In genomic region chr7:46612421-46612937, GRCm38 (mm10) we compare ENCODE assay signal across 19 mouse cellular contexts. TPM values are rescaled to one million over a fixed set of nuclear protein-coding genes. Genes with fewer than 3 reads are reported as not detected.
A peak's percentile ranks its signal among the peaks of the same experiment; 100 is the strongest.
DNase-seq lines count a peak whose midpoint lies in the region; ATAC-seq and TF ChIP-seq lines count a peak whose summit lies in the region.
"Had no signal": no experiment of that assay in that cellular context is flagged by ENCODE, and none has a peak within 500 bp of the region (broad histone marks: within the 10 kb centered on the region; RNA-seq: fewer than 3 reads in every experiment).

No protein-coding gene starts in this region.

- H3K36me3 ChIP-seq in heart, embryonic 15.5 days: no peaks in the 10 kb centered on the region
- H3K36me3 ChIP-seq in midbrain, embryonic 11.5 days (ENCODE audit: control insufficient read depth, insufficient read depth, low read length): no peaks in the 10 kb centered on the region
- peaks cover 59% of the 10 kb centered on the region for H3K36me3 ChIP-seq in midbrain, postnatal 0 days (ENCODE audit: insufficient read depth, low read length)
- H3K36me3 ChIP-seq in stomach, postnatal 0 days (ENCODE audit: control insufficient read depth, insufficient read depth, low read length): peaks cover 5% of the 10 kb centered on the region
- H3K36me3 ChIP-seq: embryonic facial prominence, embryonic 15.5 days had no signal

- H3K4me1 ChIP-seq in heart, embryonic 15.5 days (replicated peaks): peaks cover 31% of the 10 kb centered on the region
- no peaks in the 10 kb centered on the region for H3K4me1 ChIP-seq in midbrain, embryonic 11.5 days (ENCODE audit: control insufficient read depth, insufficient read depth, low read length)
- no peaks in the 10 kb centered on the region; the same call in 1 of the 2 replicates for H3K4me1 ChIP-seq in midbrain, postnatal 0 days (ENCODE audit: insufficient read depth, low read length)
- no peaks in the 10 kb centered on the region for H3K4me1 ChIP-seq in stomach, postnatal 0 days (replicated peaks; ENCODE audit: control insufficient read depth, insufficient read depth)
- H3K4me1 ChIP-seq: hindbrain, embryonic 10.5 days had no signal

- no peaks in the 10 kb centered on the region for H3K9me3 ChIP-seq in heart, embryonic 15.5 days (replicated peaks)
- no peaks in the 10 kb centered on the region for H3K9me3 ChIP-seq in midbrain, embryonic 11.5 days (ENCODE audit: control insufficient read depth, low read length)
- H3K9me3 ChIP-seq in midbrain, postnatal 0 days (ENCODE audit: low read length): no peaks in the 10 kb centered on the region
- no peaks in the 10 kb centered on the region for H3K9me3 ChIP-seq in stomach, postnatal 0 days (ENCODE audit: control insufficient read depth, low read length)
- H3K9me3 ChIP-seq: embryonic facial prominence, embryonic 15.5 days; hindbrain, embryonic 10.5 days had no signal

- 71% methylated on average over 6 of the region's 6 CpGs for WGBS in heart, embryonic 15.5 days
- WGBS in midbrain, embryonic 11.5 days: 75% methylated on average over 6 of the region's 6 CpGs
- 80% methylated on average over 6 of the region's 6 CpGs for WGBS in midbrain, postnatal 0 days
- WGBS in stomach, postnatal 0 days: 74% methylated on average over 6 of the region's 6 CpGs

- H3K9ac ChIP-seq in heart, embryonic 15.5 days: no peak overlapping the region
- H3K9ac ChIP-seq in midbrain, embryonic 11.5 days (ENCODE audit: low read length): no peak overlapping the region
- H3K9ac ChIP-seq in midbrain, postnatal 0 days (replicated peaks; ENCODE audit: low read length, poor library complexity, severe bottlenecking): no peak overlapping the region
- no peak overlapping the region for H3K9ac ChIP-seq in stomach, postnatal 0 days (ENCODE audit: low read length)

- peak overlapping the region; percentile 45; the same call in 1 of the 2 replicates for H3K27ac ChIP-seq in heart, embryonic 15.5 days
- H3K27ac ChIP-seq in midbrain, embryonic 11.5 days (ENCODE audit: low read depth, low read length): no peak overlapping the region
- H3K27ac ChIP-seq in midbrain, postnatal 0 days (ENCODE audit: low read depth, low read length): no peak overlapping the region
- peak overlapping the region; percentile 25; the same call in 1 of the 2 replicates for H3K27ac ChIP-seq in stomach, postnatal 0 days (replicated peaks)
- H3K27ac ChIP-seq: embryonic facial prominence, embryonic 15.5 days; hindbrain, embryonic 10.5 days; left cerebral cortex, adult 2 months had no signal

- no peak for TF ChIP-seq EP300 in stomach, postnatal 0 days (optimal IDR thresholded peaks at IDR 0.05)

- no peak for TF ChIP-seq CTCF in midbrain, postnatal 0 days (IDR thresholded peaks at IDR 0.05)
- TF ChIP-seq CTCF in stomach, postnatal 0 days (IDR thresholded peaks at IDR 0.05; ENCODE audit: low read depth): no peak

- no peak overlapping the region for H3K4me3 ChIP-seq in heart, embryonic 15.5 days
- H3K4me3 ChIP-seq in midbrain, embryonic 11.5 days (ENCODE audit: low read depth, low read length): no peak overlapping the region
- no peak overlapping the region for H3K4me3 ChIP-seq in midbrain, postnatal 0 days (ENCODE audit: low read depth, low read length)
- H3K4me3 ChIP-seq in stomach, postnatal 0 days (ENCODE audit: low read depth, low read length): no peak overlapping the region
- H3K4me3 ChIP-seq: embryonic facial prominence, embryonic 15.5 days; hindbrain, embryonic 10.5 days; left cerebral cortex, adult 2 months had no signal

- no peak for ATAC-seq in heart, embryonic 15.5 days (replicated peaks; ENCODE audit: insufficient number of reproducible peaks, insufficient read depth, low FRiP score, low read depth)
- ATAC-seq in midbrain, embryonic 11.5 days (ENCODE audit: low FRiP score): no peak
- ATAC-seq in midbrain, postnatal 0 days (ENCODE audit: low FRiP score): no peak
- ATAC-seq in stomach, postnatal 0 days (ENCODE audit: low FRiP score, low TSS enrichment): no peak
- no peak for ATAC-seq in erythroblast, adult 5-6 weeks (replicated peaks; ENCODE audit: low FRiP score, poor library complexity, severe bottlenecking)
- ATAC-seq: midbrain, embryonic 16.5 days had no signal

- H3K4me2 ChIP-seq in heart, embryonic 15.5 days: no peak overlapping the region
- no peak overlapping the region for H3K4me2 ChIP-seq in midbrain, embryonic 11.5 days
- no peak overlapping the region for H3K4me2 ChIP-seq in midbrain, postnatal 0 days (ENCODE audit: low read depth, low read length, poor library complexity, severe bottlenecking)
- no peak overlapping the region for H3K4me2 ChIP-seq in stomach, postnatal 0 days (replicated peaks; ENCODE audit: low read depth)
- H3K4me2 ChIP-seq: embryonic facial prominence, embryonic 15.5 days; liver, embryonic 11.5 days had no signal

- H3K27me3 ChIP-seq in heart, embryonic 15.5 days: no peaks in the 10 kb centered on the region
- H3K27me3 ChIP-seq in midbrain, embryonic 11.5 days (ENCODE audit: control insufficient read depth, insufficient read depth, low read length): no peaks in the 10 kb centered on the region
- no peaks in the 10 kb centered on the region for H3K27me3 ChIP-seq in midbrain, postnatal 0 days (ENCODE audit: insufficient read depth, low read length)
- no peaks in the 10 kb centered on the region for H3K27me3 ChIP-seq in stomach, postnatal 0 days (ENCODE audit: control insufficient read depth, insufficient read depth, low read length)
- H3K27me3 ChIP-seq: embryonic facial prominence, embryonic 15.5 days had no signal

- DNase-seq in cerebellum, postnatal 25 days: peak; percentile 35 to 38
- no peak for DNase-seq in cerebellum, adult 11 months
- no peak for DNase-seq in heart, adult 8-10 months (ENCODE audit: low spot score)
- DNase-seq in midbrain, embryonic 11.5 days (ENCODE audit: low spot score, missing footprints): peak; percentile 76
- DNase-seq in midbrain, postnatal 0 days (ENCODE audit: low spot score): no peak
- no peak for DNase-seq in stomach, postnatal 0 days (ENCODE audit: low spot score)
- DNase-seq: B cell, adult 2 months; right cerebral cortex, postnatal 4 days; thymus, postnatal 25 days had no signal

RNA-seq across cellular contexts. Expression of gene Sergef, which starts 27.1 kb away (rescaled TPM):
- 9.3 and 10.3 TPM in 2 replicates for polyA plus RNA-seq in heart, embryonic 15.5 days (2015; fragmentation: Nextera tagmentation; extraction: Ambion mirVana)
- 1 to 10 TPM; 3.9 to 6.9 (median 5.0) TPM for total RNA-seq in heart, adult 8-10 months (2022)
- 14.3 and 15.7 TPM in 2 replicates for polyA plus RNA-seq in midbrain, embryonic 11.5 days (2014; fragmentation: Nextera tagmentation; extraction: Ambion mirVana)
- total RNA-seq in midbrain, postnatal 0 days (2014; rRNA removed): 47.5 and 49.1 TPM in 2 replicates
- 47.8 and 50.9 TPM in 2 replicates for polyA plus RNA-seq in midbrain, postnatal 0 days (2015; fragmentation: Nextera tagmentation; extraction: Ambion mirVana)
- polyA plus RNA-seq in stomach, postnatal 0 days (2015; fragmentation: Nextera tagmentation; extraction: Ambion mirVana): 10.8 and 11.4 TPM in 2 replicates
- not detected in 2 replicates for total RNA-seq in erythroblast, adult 5-6 weeks (2015; ENCODE audit: low replicate concordance)
- 0.43 TPM in 1 of 2 replicates, not detected in the other for total RNA-seq in erythroblast, adult 5-6 weeks (2017; ENCODE audit: low replicate concordance)

RNA-seq across cellular contexts. Expression of gene Tph1, which starts 59.9 kb away (rescaled TPM):
- polyA plus RNA-seq in heart, embryonic 15.5 days (2015; fragmentation: Nextera tagmentation; extraction: Ambion mirVana): 0.23 and 0.76 TPM in 2 replicates
- not detected for total RNA-seq in heart, adult 8-10 months (2022)
- polyA plus RNA-seq in midbrain, embryonic 11.5 days (2014; fragmentation: Nextera tagmentation; extraction: Ambion mirVana): 0.21 and 0.59 TPM in 2 replicates
- total RNA-seq in midbrain, postnatal 0 days (2014; rRNA removed): 2.3 TPM in 1 of 2 replicates, not detected in the other
- polyA plus RNA-seq in midbrain, postnatal 0 days (2015; fragmentation: Nextera tagmentation; extraction: Ambion mirVana): 0.49 and 1.5 TPM in 2 replicates
- polyA plus RNA-seq in stomach, postnatal 0 days (2015; fragmentation: Nextera tagmentation; extraction: Ambion mirVana): 0.48 and 0.79 TPM in 2 replicates
- total RNA-seq in erythroblast, adult 5-6 weeks (2015; ENCODE audit: low replicate concordance): not detected in 2 replicates
- not detected in 2 replicates for total RNA-seq in erythroblast, adult 5-6 weeks (2017; ENCODE audit: low replicate concordance)
- total RNA-seq: heart, adult 18-20 months; left cerebral cortex, adult 2 months; megakaryocyte-erythroid progenitor cell, adult 5-6 weeks; neutrophil, adult 5-6 weeks had no signal

Comparison
In these comparisons a context has a peak if more than half of its experiments do, and no peak if none do; other contexts are left out.
1. DNase-seq: peak in cerebellum, postnatal 25 days (2 of 2) and midbrain, embryonic 11.5 days (single experiment); none in cerebellum, adult 11 months (single experiment), heart, adult 8-10 months (single experiment), midbrain, postnatal 0 days (single experiment) and stomach, postnatal 0 days (single experiment).
2. H3K27ac ChIP-seq: peak in heart, embryonic 15.5 days (single experiment) and stomach, postnatal 0 days (single experiment); none in midbrain, embryonic 11.5 days (single experiment) and midbrain, postnatal 0 days (single experiment).